Mouse (Mus musculus) forebrain, postnatal 0 days (tissue): Measurements from ENCODE around the gene Cyth3. TPM values are rescaled to one million over a fixed set of nuclear protein-coding genes. Genes with fewer than 3 reads are reported as not detected.

Source experiments
- ATAC-seq: fragments of 200-750 bp; cut with Nextera tagmentation; 2 replicates; pipeline ENCODE4 v1.8.0; 2017; ENCODE audit warnings: mild to moderate bottlenecking, moderate library complexity
- DNase-seq: peaks from one replicate; pipeline ENCODE4 v3.0.0-alpha.2; 2015
- H3K27ac ChIP-seq: fragments of 300-500 bp; sonication (generic); 2 replicates; pipeline ENCODE4 v1.5.1; 2014; ENCODE audit warnings: low read depth, mild to moderate bottlenecking, antibody characterized with exemption, low read length, moderate library complexity, mixed read lengths
- H3K27me3 ChIP-seq: fragments of 300-500 bp; sonication (generic); 2 replicates; pipeline ENCODE4 v1.6.1; 2014; ENCODE audit warnings: mild to moderate bottlenecking, low read length, mixed read lengths; ENCODE audit not compliant: insufficient read depth
- H3K36me3 ChIP-seq: fragments of 300-500 bp; sonication (generic); 2 replicates; pipeline ENCODE4 v1.6.1; 2014; ENCODE audit warnings: mild to moderate bottlenecking, moderate library complexity; ENCODE audit not compliant: insufficient read depth
- H3K4me1 ChIP-seq: fragments of 300-500 bp; sonication (generic); 2 replicates; pipeline ENCODE4 v1.6.1; 2014; ENCODE audit warnings: antibody characterized with exemption; ENCODE audit not compliant: insufficient read depth
- H3K4me2 ChIP-seq: fragments of 300-500 bp; sonication (generic); 2 replicates; pipeline ENCODE4 v1.6.1; 2014; ENCODE audit warnings: low read depth, mild to moderate bottlenecking, moderate library complexity
- H3K4me3 ChIP-seq: fragments of 300-500 bp; sonication (generic); 2 replicates; pipeline ENCODE4 v1.5.1; 2014; ENCODE audit warnings: low read depth, low read length, mixed read lengths
- H3K9ac ChIP-seq: fragments of 300-500 bp; sonication (generic); 2 replicates; pipeline ENCODE4 v1.6.1; 2014; ENCODE audit warnings: mild to moderate bottlenecking
- H3K9me3 ChIP-seq: fragments of 300-500 bp; sonication (generic); 2 replicates; pipeline ENCODE4 v1.6.1; 2016; ENCODE audit warnings: low read length
- CTCF ChIP-seq: sonication (generic); IDR thresholded peaks from 2 replicates; pipeline ENCODE4 v1.5.1; 2016; ENCODE audit warnings: antibody characterized with exemption, control low read depth, low read depth
- WGBS: fragments of 180-500 bp; shearing (Covaris S2); extraction: QIAGEN DNeasy Blood & Tissue Kit; methylation state at CpG from one replicate; pipeline ENCODE4 v1.1.7; 2014; 5-methylcytosine and 5-hydroxymethylcytosine counted together
- polyA plus RNA-seq: library from polyadenylated mRNA; unstranded; fragments of >200 nt; fragmentation: Nextera tagmentation; extraction: Ambion mirVana; gene quantifications from 2 replicates; pipeline ENCODE4 v1.2.1, GENCODE M21; 2015
- total RNA-seq: library from RNA; depleted of rRNA; stranded (reverse); fragments of >200 nt; gene quantifications from 2 replicates; pipeline ENCODE4 v1.2.3, GENCODE M21; 2014

Gene Cyth3
- total and polyA plus RNA-seq, 2 experiments from 2014 or later = 42.5 to 63.4 TPM

- no peak overlapping the region for H3K9ac ChIP-seq
- no peaks in the 10 kb centered on the region for H3K4me1 ChIP-seq
- H3K27ac ChIP-seq = no peak overlapping the region
- H3K27me3 ChIP-seq = no peaks in the 10 kb centered on the region
- H3K36me3 ChIP-seq = peaks cover 20% of the 10 kb centered on the region
- H3K4me3 ChIP-seq = no peak overlapping the region
- no peak overlapping the region for H3K4me2 ChIP-seq
- DNase-seq (no peak), ATAC-seq (no peak)
- TF ChIP-seq CTCF = no peak
- 89% methylated on average over 3 of the region's 3 CpGs for WGBS
- no peaks in the 10 kb centered on the region for H3K9me3 ChIP-seq
Measured at GRCm38 (mm10) chr5:143686456-143686855, 64.2 kb downstream of the Cyth3 start.

GRCm38 (mm10) chr5:143687589-143687988 is 65.3 kb downstream of the Cyth3 start:
- H3K4me1 ChIP-seq = no peaks in the 10 kb centered on the region
- peaks cover 26% of the 10 kb centered on the region for H3K36me3 ChIP-seq
- no peak overlapping the region for H3K27ac ChIP-seq
- H3K9me3 ChIP-seq = no peaks in the 10 kb centered on the region
- no peak overlapping the region for H3K4me3 ChIP-seq
- DNase-seq = no peak
- no peak for TF ChIP-seq CTCF
- H3K27me3 ChIP-seq = no peaks in the 10 kb centered on the region
- no peak overlapping the region for H3K9ac ChIP-seq
- ATAC-seq = no peak
- WGBS = 95% methylated on average over 3 of the region's 3 CpGs
- no peak overlapping the region for H3K4me2 ChIP-seq

- Histone ChIP-seq H3K4me2 (no peak overlapping the region), H3K36me3 (peaks cover 46% of the 10 kb centered on the region), H3K27me3 (no peaks in the 10 kb centered on the region), H3K4me1 (no peaks in the 10 kb centered on the region), H3K9ac (no peak overlapping the region), H3K4me3 (no peak overlapping the region), H3K27ac (no peak overlapping the region), H3K9me3 (no peaks in the 10 kb centered on the region)
- 90% methylated on average over 9 of the region's 9 CpGs for WGBS
- ATAC-seq = no peak
- TF ChIP-seq CTCF = no peak
- DNase-seq = no peak
Measured at GRCm38 (mm10) chr5:143690392-143690791, 68.1 kb downstream of the Cyth3 start.

GRCm38 (mm10) chr5:143690926-143691325 is 68.7 kb downstream of the Cyth3 start:
- WGBS = 83% methylated on average over 5 of the region's 5 CpGs
- no peak overlapping the region for H3K27ac ChIP-seq
- no peaks in the 10 kb centered on the region for H3K4me1 ChIP-seq
- H3K9ac ChIP-seq = no peak overlapping the region
- ATAC-seq (no peak), DNase-seq (peak; percentile 22)
- H3K36me3 ChIP-seq = peaks cover 46% of the 10 kb centered on the region
- no peak overlapping the region for H3K4me3 ChIP-seq
- no peaks in the 10 kb centered on the region for H3K9me3 ChIP-seq
- no peak overlapping the region for H3K4me2 ChIP-seq
- H3K27me3 ChIP-seq = no peaks in the 10 kb centered on the region
- TF ChIP-seq CTCF = no peak

- ATAC-seq = peak; percentile 80
- Histone ChIP-seq H3K27me3 (no peaks in the 10 kb centered on the region), H3K27ac (no peak overlapping the region), H3K4me3 (no peak overlapping the region), H3K9ac (no peak overlapping the region), H3K9me3 (no peaks in the 10 kb centered on the region), H3K36me3 (peaks cover 50% of the 10 kb centered on the region), H3K4me1 (no peaks in the 10 kb centered on the region), H3K4me2 (no peak overlapping the region)
- TF ChIP-seq CTCF = peak; percentile 73
- 71% methylated on average over 3 of the region's 3 CpGs for WGBS
- peak; percentile 59 for DNase-seq
Measured at GRCm38 (mm10) chr5:143696323-143696722, 74.1 kb downstream of the Cyth3 start.

- no peak overlapping the region for H3K4me2 ChIP-seq
- no peak overlapping the region for H3K4me3 ChIP-seq
- peaks cover 55% of the 10 kb centered on the region for H3K36me3 ChIP-seq
- TF ChIP-seq CTCF = no peak
- no peak overlapping the region for H3K27ac ChIP-seq
- DNase-seq (no peak), ATAC-seq (no peak)
- no peaks in the 10 kb centered on the region for H3K27me3 ChIP-seq
- 94% methylated on average over 4 of the region's 4 CpGs for WGBS
- H3K9ac ChIP-seq = no peak overlapping the region
- H3K4me1 ChIP-seq = no peaks in the 10 kb centered on the region
- H3K9me3 ChIP-seq = no peaks in the 10 kb centered on the region
Measured at GRCm38 (mm10) chr5:143698454-143698853, 76.2 kb downstream of the Cyth3 start.

DNA sequence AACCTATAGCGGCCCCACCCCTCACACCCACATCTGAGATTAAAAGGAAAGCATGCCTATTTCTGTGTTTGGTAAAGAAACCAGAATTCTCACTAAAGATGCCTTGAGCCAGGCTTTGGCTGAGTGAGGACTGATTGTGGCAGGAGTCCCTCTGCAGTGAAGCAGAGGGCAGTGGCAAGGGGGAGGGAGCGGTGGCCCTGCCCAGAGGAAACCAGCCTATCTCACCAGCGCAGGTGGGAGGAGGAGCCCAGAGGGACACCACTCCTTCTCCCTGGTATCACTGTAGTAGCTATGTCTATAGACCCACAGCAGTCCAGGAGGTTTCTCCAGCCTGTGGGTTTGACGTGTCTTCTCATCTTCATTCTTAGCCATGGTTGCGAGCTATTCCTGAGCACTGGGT is 78.0 kb downstream of the Cyth3 start:
- Histone ChIP-seq H3K4me1 (no peaks in the 10 kb centered on the region), H3K27ac (no peak overlapping the region), H3K27me3 (no peaks in the 10 kb centered on the region), H3K9ac (no peak overlapping the region), H3K9me3 (no peaks in the 10 kb centered on the region), H3K4me2 (no peak overlapping the region), H3K36me3 (peaks cover 52% of the 10 kb centered on the region), H3K4me3 (no peak overlapping the region)
- ATAC-seq = no peak
- TF ChIP-seq CTCF = no peak
- 95% methylated on average over 5 of the region's 5 CpGs for WGBS
- no peak for DNase-seq

DNA sequence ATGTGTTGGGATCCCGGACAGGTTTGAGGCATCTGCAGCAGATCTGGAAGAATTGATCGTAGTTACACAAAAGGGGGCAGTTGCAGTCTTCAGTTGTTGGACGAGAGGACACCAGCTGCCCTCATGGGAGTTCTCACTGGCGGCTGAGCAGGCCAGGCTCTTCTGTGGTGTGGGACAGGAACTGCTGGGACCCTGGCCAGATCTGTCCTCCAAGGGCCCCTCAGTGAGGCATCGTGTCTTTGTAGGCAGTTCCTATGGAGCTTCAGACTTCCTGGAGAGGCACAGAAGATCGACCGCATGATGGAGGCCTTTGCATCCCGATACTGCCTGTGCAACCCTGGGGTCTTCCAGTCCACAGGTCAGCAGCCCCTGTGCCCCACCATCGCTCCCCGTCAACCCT is 78.8 kb downstream of the Cyth3 start:
- no peak for TF ChIP-seq CTCF
- no peaks in the 10 kb centered on the region for H3K27me3 ChIP-seq
- no peaks in the 10 kb centered on the region for H3K9me3 ChIP-seq
- H3K4me3 ChIP-seq = no peak overlapping the region
- DNase-seq (no peak), ATAC-seq (no peak)
- H3K4me2 ChIP-seq = no peak overlapping the region
- peaks cover 54% of the 10 kb centered on the region for H3K36me3 ChIP-seq
- no peak overlapping the region for H3K27ac ChIP-seq
- H3K4me1 ChIP-seq = no peaks in the 10 kb centered on the region
- H3K9ac ChIP-seq = no peak overlapping the region
- WGBS = 90% methylated on average over 10 of the region's 10 CpGs
